Mouse (Mus musculus): ENCODE measurements around the gene Tmem198.

Tmem198 gene

GRCm38 (mm10) chr1:75516703-75517380 is 37.5 kb downstream of the Tmem198 start:
- ATAC-seq (ENCODE audit: low TSS enrichment) = no peak

GRCm38 (mm10) chr1:75517984-75518383 is 38.7 kb downstream of the Tmem198 start:
- ATAC-seq (ENCODE audit: low TSS enrichment) = no peak

GRCm38 (mm10) chr1:75518427-75518826 is 39.1 kb downstream of the Tmem198 start:
- ATAC-seq (ENCODE audit: low TSS enrichment) = no peak

- ATAC-seq (ENCODE audit: low TSS enrichment) = no peak
These were observed 40.2 kb downstream of the Tmem198 start for GRCm38 (mm10) chr1:75519576-75519975.

GRCm38 (mm10) chr1:75521321-75522031 is 42.1 kb downstream of the Tmem198 start, which contains the start of gene Stk11ip:
Gene Stk11ip, plus strand, starts transcription at chr1:75521529.
- peak; percentile 99 for ATAC-seq (ENCODE audit: low TSS enrichment)

- no peak for ATAC-seq (ENCODE audit: low TSS enrichment)
These were observed 45.3 kb downstream of the Tmem198 start for GRCm38 (mm10) chr1:75524679-75525078.

GRCm38 (mm10) chr1:75530546-75530945 is 51.2 kb downstream of the Tmem198 start:
- ATAC-seq (ENCODE audit: low TSS enrichment) = no peak

GRCm38 (mm10) chr1:75532280-75533172 is 53.2 kb downstream of the Tmem198 start:
- ATAC-seq (ENCODE audit: low TSS enrichment) = no peak

- no peak for ATAC-seq (ENCODE audit: low TSS enrichment)
These were observed 54.3 kb downstream of the Tmem198 start for GRCm38 (mm10) chr1:75533325-75534252.
